Mouse (Mus musculus): ENCODE measurements around the gene Rasd2.

Gene Rasd2

DNA sequence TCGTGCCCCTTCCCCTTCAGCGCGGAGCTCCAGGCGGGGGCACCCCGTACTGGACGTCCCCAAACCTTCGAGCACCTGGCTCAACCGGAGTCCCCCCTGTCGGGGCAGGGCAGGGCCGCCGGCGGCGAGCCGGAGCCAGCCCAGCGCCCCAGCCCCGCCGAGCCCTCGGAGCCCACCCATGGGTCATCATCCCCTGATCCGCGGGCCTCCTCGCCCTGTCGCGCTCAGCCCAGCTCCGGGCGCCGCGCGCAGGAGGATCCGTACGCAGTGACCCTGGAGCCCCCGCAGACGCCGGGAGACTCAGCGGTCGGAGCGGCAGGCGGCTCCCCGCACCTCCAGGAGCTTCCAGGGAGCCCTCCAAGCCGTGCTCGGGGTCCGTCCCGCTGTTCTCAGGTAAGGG lies at the start of gene Rasd2:
Gene Rasd2 (plus strand): TSS at position 259 of the 400 bp plus-strand sequence.
- DNase-seq = no peak

- DNase-seq = no peak
Observed at GRCm38 (mm10) chr8:75169363-75169762, 44.4 kb upstream of the Rasd2 start.

GRCm38 (mm10) chr8:75172009-75172685 lies 41.6 kb upstream of the Rasd2 start:
- DNase-seq = no peak

DNA sequence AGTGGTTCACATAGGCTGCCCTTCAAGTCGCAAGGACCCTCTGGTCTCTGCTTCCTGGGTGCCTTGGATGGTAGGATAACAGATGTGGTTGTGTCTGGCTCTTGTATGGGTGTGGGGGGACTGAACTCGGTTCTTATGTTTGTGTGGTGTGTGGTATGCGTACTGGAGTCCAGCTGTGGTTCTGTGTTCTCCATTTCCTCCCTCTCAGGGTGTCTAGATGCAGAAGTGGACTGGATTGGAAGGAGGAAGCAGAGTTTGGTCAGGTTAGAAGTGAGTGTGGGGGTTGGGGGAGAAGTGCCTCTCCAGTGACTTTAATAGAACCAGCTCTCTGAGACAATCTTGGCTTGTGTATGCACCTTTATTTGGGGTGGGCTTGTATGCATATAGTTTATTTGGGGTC lies 20.7 kb upstream of the Rasd2 start:
- no peak for DNase-seq

DNA sequence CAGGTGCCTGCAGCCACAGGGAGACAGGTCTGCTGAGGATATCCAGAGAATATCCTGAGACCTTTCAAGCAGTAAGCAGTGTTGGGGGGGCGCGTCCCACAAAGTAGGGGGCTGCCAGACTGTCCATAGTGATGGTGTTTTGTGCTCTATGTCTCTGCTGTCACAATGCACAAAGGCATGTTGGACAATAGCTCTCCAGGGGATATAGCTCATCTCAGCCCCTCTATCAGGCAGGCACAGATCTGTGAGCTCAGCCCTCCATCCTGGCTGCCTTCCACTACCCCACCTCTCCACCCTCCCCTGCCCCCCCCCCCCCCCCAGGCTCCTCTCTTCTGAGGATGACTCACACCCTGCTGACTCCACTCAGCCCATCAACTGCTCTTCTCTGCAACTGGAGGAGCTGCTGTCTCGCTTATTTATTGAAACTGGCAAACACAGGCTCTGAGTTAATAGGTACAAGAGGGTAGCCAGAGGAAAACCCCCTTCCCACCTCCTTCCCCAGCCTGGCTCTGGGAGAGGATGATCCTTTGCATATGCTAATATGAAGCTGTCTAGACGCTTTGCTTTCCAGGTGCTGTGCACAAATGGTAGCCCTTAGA lies 19.2 kb upstream of the Rasd2 start:
- no peak for DNase-seq

DNA sequence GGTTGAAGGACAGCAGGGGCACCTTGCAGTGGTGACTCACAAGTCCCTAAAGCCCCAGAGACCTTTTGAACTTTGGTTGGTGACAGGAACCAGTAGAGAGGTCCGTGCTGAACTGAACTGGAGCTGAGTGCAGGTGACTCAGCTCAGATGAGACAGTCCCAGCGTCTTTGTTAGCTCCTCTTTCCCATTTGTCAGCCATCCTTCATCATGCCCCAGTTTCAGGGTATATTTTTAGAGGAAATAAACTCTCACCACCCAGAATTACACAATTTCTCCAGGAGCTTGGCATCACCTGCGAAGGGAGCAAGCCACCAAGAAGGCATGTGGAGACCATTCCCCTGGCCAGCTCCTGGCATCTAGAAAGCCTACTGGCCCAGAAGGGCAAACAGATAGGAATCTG lies 16.6 kb upstream of the Rasd2 start:
- no peak for DNase-seq

GRCm38 (mm10) chr8:75197862-75198261 lies 15.9 kb upstream of the Rasd2 start:
- no peak for DNase-seq

DNA sequence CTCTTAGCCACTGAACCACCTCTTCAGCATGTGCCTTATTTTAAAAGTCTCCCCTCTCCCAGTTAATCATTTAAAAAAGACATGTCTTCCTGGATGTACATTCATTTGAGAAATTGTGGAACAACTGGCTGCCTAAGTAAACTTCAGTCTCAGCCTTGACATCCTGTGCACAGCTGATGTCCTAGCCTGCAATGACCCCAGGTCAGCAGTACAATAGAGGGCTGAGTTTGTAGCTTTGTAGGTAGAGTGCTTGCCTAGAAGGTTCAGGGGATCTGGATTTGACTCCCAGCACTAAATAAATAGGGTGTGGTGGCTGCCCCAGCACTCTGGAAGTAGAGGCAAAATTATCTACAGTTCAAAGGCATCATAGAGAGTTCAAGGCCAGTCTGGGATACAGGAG lies 15.4 kb upstream of the Rasd2 start:
- no peak for DNase-seq

DNA sequence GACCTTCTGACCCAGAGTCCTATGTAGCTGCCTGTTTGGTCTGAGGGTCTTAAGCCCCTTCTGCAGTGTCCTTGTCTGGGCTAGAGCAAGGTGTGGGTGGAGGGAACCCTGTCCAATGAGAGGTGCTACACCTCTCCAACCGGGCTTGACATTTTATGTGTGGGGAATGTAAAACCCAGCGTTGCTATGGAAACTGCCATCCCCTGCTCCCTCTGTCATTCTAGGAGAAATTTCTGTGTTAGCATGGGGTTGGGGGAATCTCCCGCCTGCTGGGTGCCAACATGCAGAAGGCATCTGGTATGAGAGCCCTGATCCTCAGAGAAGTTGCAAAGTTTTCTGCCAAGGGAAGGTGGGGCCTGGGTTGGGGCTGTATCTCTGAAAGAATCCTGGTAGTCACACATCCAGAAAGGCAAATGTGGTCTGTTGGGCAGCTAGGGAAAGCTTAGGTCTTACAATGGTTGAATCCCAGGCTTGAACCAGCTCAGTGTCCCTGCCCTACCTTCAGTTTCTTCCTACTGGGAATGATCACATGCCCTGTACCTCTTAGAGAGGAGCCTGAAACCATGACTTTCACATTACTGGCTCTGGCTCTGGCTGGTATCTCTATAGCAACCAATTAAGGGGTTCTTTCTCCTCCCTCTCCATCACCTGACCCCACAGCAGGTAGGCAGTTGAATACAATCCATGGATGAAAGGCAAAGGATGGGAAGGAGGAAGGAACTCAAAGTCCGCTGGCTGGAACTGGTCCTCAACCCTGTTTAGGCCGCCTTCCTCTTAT lies 14.6 kb upstream of the Rasd2 start:
- DNase-seq = no peak

DNA sequence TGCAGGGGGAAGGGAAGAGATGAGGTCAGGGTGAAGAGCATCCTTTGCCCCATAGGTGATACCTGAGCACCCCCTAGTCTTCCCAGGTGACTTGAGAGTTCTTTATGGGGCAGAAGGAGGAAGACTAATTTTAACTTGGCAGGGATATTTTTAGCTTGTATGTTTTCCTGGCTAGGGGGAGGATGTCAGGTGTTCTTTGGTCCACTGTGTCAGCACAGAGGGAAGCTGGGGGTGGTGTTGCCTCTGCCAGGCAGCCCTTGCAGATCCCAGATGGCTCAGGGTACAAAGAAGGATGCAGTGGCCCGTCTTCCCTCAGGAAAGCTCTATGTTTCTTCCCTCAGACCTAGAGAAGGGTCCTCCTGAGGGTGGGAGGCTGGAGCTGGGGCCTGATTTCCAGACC lies 13.8 kb upstream of the Rasd2 start:
- no peak for DNase-seq

DNA sequence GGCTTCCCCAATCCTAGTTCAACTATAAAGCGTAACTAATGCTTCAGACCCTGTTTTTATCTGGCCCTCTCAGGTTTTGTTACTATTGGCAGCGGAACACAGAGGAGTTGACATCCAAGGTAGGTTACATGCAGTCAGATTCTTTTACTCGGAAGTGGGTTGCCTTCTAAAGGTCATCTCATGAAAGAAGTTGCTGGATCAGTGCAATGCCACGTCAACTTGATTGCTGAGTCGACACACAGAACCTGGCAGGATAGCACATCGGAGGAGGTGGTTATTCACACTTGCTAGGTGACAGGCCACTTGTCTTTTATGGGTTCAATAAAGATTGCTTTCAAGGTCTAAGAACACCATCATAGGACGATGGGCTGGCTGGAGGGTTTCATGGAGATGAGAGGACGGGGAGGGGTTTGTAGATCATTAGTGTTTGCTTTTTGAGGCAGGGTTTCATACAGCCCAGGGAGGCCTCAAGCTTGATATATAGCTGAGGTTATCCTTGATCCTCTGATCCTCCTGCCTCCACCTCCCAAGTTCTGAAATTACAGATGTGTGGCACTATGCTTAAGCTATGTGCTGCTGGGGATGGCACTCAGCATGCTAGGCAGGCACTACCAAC lies 11.6 kb upstream of the Rasd2 start:
- DNase-seq = no peak

DNA sequence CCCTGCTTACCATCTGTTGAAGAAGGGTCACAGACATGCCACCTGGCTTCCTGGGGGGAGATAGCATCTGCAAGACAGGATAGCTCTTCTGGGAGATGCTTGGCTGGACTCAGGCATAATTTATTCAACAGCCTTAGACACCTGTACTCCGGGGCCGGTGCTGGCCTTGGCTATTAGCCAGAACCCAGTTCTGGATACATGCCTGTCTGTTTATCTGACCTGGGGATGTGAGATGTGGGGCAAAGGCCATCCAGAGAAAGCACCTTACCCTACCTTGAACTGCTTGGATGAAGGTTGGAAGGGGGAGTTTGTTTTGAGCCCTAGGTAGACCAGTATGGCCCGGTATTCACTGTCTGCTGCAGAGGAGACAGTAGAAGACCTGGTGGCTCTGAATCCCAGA lies 10.8 kb upstream of the Rasd2 start:
- DNase-seq = no peak

DNA sequence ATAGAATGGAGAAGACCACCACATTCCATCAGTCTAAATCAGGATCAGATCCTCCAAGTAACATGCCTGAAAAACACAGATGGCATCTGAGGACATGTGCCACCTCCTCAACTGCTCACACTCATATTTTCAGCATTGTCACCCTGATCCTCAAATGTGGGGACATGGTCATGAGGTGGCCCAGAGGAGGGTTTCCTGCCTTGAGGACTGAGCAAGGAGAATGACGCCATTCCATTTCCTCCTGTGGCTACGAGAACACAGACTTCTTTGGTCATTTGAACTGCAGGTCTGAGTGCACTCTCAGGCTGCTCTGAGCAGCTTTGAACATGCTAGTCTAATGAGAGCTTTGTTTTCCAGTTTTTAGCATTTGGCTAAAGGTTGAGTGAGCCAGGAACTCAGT lies 10.3 kb upstream of the Rasd2 start:
- no peak for DNase-seq

GRCm38 (mm10) chr8:75204190-75204868 lies 9.4 kb upstream of the Rasd2 start:
- DNase-seq = no peak

- peak; percentile 87 to 92 for DNase-seq
Observed at GRCm38 (mm10) chr8:75211461-75211860, 2.3 kb upstream of the Rasd2 start.

GRCm38 (mm10) chr8:75212631-75213306 lies 975 bp upstream of the Rasd2 start:
- peak; percentile 87 to 95 for DNase-seq

GRCm38 (mm10) chr8:75213307-75213651 lies 465 bp upstream of the Rasd2 start:
- DNase-seq = peak in 1 of 2 experiments; percentile 37

DNA sequence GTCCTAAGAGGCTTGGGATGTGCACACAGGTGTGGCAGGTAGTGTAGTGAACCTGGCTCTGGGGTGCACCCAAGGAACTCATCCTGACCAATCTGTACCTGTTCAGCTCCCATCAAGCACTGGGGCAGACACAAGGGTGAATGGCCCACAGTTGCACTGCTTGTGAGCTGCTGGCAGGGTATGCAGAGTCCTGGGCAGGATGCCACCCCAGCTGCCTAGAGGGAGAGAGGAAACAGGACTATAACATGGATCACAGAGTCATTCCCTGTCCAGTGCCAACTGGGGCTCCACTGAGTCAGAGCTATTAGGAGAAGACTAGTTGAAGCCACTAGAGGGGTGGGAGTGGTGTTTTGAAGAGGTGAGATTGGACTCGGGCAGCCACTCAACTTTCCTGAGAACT lies 1.3 kb downstream of the Rasd2 start:
- DNase-seq = no peak

DNA sequence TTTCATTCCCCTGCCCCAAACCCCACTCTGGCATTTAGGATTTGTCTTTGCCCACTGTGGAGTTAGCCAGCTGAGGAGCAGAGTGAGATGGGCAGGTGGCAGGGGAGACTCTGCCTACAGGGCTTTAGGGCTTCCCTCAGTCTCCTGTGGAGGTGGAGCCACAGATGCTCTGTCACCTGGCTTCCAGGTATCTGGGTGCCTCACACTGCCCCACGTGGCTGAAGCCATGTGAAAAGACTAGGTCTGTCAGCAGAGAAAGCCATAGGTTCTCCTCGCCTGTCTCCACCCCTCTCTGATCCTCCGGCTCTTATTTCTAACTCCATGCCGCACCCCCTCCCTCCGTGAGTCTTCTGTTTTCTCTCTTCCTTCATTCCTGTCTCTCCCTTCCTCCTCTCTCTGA lies 2.2 kb downstream of the Rasd2 start:
- DNase-seq = no peak

DNA sequence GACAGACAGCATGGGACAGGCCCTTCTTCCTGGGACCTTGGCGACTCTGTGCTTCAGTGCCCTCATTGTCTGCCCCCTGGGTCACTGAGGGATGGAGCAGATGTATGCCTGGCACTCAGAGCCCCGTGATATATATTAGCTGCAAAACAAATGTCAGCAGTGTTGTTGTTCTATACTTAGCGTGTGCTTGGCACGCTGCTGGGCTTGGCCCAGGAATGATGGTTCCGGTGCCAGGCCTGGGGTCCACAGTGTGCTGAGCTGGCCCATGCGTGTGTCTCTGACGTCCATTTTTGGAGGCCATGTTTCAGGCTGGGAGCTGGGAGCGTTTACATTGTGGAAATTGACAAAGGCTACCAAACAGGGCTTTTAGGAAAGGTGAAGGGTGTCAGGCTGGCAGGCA lies 3.1 kb downstream of the Rasd2 start:
- no peak for DNase-seq

DNA sequence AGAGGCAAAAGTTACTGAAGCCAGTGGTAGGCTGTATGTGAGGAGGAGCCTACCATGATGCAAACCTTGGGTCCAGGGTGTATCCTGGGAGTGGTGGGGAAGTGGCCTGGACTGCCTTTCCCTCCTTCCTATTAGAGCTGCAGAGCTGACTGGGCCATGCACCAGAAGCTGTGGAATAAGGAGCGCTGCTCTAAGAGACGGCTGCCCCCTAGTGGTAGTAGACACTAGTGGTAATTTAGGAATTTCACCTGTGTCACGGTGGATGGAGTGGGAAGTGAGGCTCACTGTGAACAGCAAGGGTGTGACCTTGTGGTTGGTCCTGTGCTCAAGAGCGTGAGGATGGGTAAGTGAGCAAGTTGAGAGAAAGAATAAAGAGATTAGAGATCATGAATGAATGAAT lies 4.2 kb downstream of the Rasd2 start:
- peak; percentile 79 to 92 for DNase-seq
